ENCODE assay signal across 31 mouse cellular contexts in the genomic region with DNA sequence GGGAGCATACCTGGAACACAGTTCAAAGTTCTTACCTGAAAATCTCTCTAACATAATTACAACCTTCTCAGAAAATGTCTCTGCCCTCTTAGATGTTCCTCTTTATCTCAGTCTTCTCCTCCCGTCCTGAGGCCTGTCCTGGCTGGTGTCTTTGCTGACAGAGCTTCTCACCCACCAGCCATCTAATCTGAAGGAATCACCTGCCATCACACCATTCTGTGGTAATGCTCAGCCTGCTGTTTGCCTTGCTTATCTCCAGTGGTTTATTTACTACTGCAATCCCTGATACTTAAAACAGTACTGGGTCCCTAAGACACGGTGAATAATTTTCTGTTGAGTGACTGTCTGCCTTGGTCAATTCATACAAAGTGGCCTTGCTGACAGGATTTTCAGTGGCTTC.
DNase-seq lines count a peak whose midpoint lies in the region; ATAC-seq and TF ChIP-seq lines count a peak whose summit lies in the region.
"Had no signal": no experiment of that assay in that cellular context is flagged by ENCODE, and none has a peak within 500 bp of the region (broad histone marks: within the 10 kb centered on the region; RNA-seq: fewer than 3 reads in every experiment).

No protein-coding gene starts in this region.

- peak overlapping the region; percentile 30; the same call in 1 of the 2 replicates for H3K27ac ChIP-seq in heart, postnatal 0 days (ENCODE audit: low read depth)
- H3K27ac ChIP-seq in liver, embryonic 13.5 days = no peak overlapping the region
- H3K27ac ChIP-seq in midbrain, embryonic 11.5 days (ENCODE audit: low read depth, low read length) = no peak overlapping the region
- H3K27ac ChIP-seq: embryonic facial prominence, embryonic 10.5 days; embryonic facial prominence, embryonic 15.5 days; forebrain, embryonic 12.5 days; hindbrain, embryonic 12.5 days; hindbrain, postnatal 0 days; intestine, embryonic 15.5 days; kidney, postnatal 0 days; limb, embryonic 12.5 days; macrophage; midbrain, embryonic 10.5 days had no signal

- no peaks in the 10 kb centered on the region for H3K27me3 ChIP-seq in heart, postnatal 0 days (ENCODE audit: control insufficient read depth, insufficient read depth, low read length)
- H3K27me3 ChIP-seq in liver, embryonic 13.5 days = no peaks in the 10 kb centered on the region
- no peaks in the 10 kb centered on the region for H3K27me3 ChIP-seq in midbrain, embryonic 11.5 days (ENCODE audit: control insufficient read depth, insufficient read depth, low read length)
- H3K27me3 ChIP-seq: embryonic facial prominence, embryonic 15.5 days; forebrain, embryonic 12.5 days; heart, embryonic 12.5 days; hindbrain, embryonic 12.5 days; intestine, embryonic 15.5 days; limb, embryonic 12.5 days had no signal

- TF ChIP-seq CTCF in heart, postnatal 0 days (IDR thresholded peaks at IDR 0.05; ENCODE audit: low read depth) = no peak

- intact Hi-C loops in heart, postnatal 14 days (cut with DNase I) = no loop called here

- H3K4me2 ChIP-seq in heart, postnatal 0 days (ENCODE audit: low read depth, low read length) = no peak overlapping the region
- no peak overlapping the region for H3K4me2 ChIP-seq in liver, embryonic 13.5 days
- H3K4me2 ChIP-seq in midbrain, embryonic 11.5 days = no peak overlapping the region
- H3K4me2 ChIP-seq: embryonic facial prominence, embryonic 15.5 days; forebrain, embryonic 12.5 days; heart, embryonic 12.5 days; hindbrain, embryonic 12.5 days; intestine, embryonic 15.5 days; limb, embryonic 12.5 days had no signal

- H3K9ac ChIP-seq in heart, postnatal 0 days (replicated peaks; ENCODE audit: low read depth, low read length) = no peak overlapping the region
- no peak overlapping the region for H3K9ac ChIP-seq in liver, embryonic 13.5 days
- H3K9ac ChIP-seq in midbrain, embryonic 11.5 days (ENCODE audit: low read length) = no peak overlapping the region
- H3K9ac ChIP-seq: embryonic facial prominence, embryonic 15.5 days; forebrain, embryonic 12.5 days; heart, embryonic 12.5 days; hindbrain, embryonic 12.5 days; intestine, embryonic 15.5 days; limb, embryonic 12.5 days had no signal

- no peaks in the 10 kb centered on the region for H3K9me3 ChIP-seq in heart, postnatal 0 days (replicated peaks; ENCODE audit: control insufficient read depth, low read length)
- H3K9me3 ChIP-seq in liver, embryonic 13.5 days (replicated peaks) = no peaks in the 10 kb centered on the region
- no peaks in the 10 kb centered on the region for H3K9me3 ChIP-seq in midbrain, embryonic 11.5 days (ENCODE audit: control insufficient read depth, low read length)
- H3K9me3 ChIP-seq: embryonic facial prominence, embryonic 10.5 days; embryonic facial prominence, embryonic 15.5 days; forebrain, embryonic 12.5 days; heart, embryonic 12.5 days; hindbrain, embryonic 12.5 days; intestine, embryonic 15.5 days; limb, embryonic 12.5 days; midbrain, embryonic 10.5 days had no signal

- no peak for TF ChIP-seq EP300 in heart, postnatal 0 days (IDR thresholded peaks at IDR 0.05; ENCODE audit: low read depth)

- H3K4me3 ChIP-seq in heart, postnatal 0 days (ENCODE audit: low read depth, low read length) = no peak overlapping the region
- no peak overlapping the region for H3K4me3 ChIP-seq in liver, embryonic 13.5 days (replicated peaks)
- no peak overlapping the region for H3K4me3 ChIP-seq in midbrain, embryonic 11.5 days (ENCODE audit: low read depth, low read length)
- H3K4me3 ChIP-seq: embryonic facial prominence, embryonic 10.5 days; embryonic facial prominence, embryonic 15.5 days; forebrain, embryonic 12.5 days; heart, embryonic 12.5 days; hindbrain, embryonic 12.5 days; intestine, embryonic 15.5 days; limb, embryonic 12.5 days; midbrain, embryonic 10.5 days had no signal

- DNase-seq in heart, postnatal 0 days (ENCODE audit: low spot score) = no peak
- DNase-seq in heart, postnatal 14 days = no peak
- peak; percentile 36 for DNase-seq in c-Kit-positive CD71-positive TER-119-positive erythroid progenitor cells, embryonic 14.5 days (ENCODE audit: low spot score)
- peak; percentile 21 for DNase-seq in liver, embryonic 13.5 days
- DNase-seq in midbrain, embryonic 11.5 days (ENCODE audit: low spot score, missing footprints) = no peak
- no peak for DNase-seq in urinary bladder, adult 2 months (ENCODE audit: low spot score)
- DNase-seq in cerebellum, adult 18-20 months = no peak
- DNase-seq: adrenal gland, postnatal 36 days; cerebellum, adult 11 months; cerebellum, postnatal 14 days; gastrocnemius, postnatal 36 days; kidney, adult 8-10 months; kidney, postnatal 4 days; layer of hippocampus, adult 9-11 months; lung, adult 2 months; lung, postnatal 10 days; spleen, adult 18-20 months; thymus, postnatal 25 days had no signal

- no peaks in the 10 kb centered on the region for H3K36me3 ChIP-seq in heart, postnatal 0 days (replicated peaks; ENCODE audit: control insufficient read depth, insufficient read depth, low read length)
- H3K36me3 ChIP-seq in liver, embryonic 13.5 days = no peaks in the 10 kb centered on the region
- no peaks in the 10 kb centered on the region for H3K36me3 ChIP-seq in midbrain, embryonic 11.5 days (ENCODE audit: control insufficient read depth, insufficient read depth, low read length)
- H3K36me3 ChIP-seq: embryonic facial prominence, embryonic 10.5 days; embryonic facial prominence, embryonic 15.5 days; forebrain, embryonic 12.5 days; heart, embryonic 12.5 days; hindbrain, embryonic 12.5 days; intestine, embryonic 15.5 days; limb, embryonic 12.5 days; midbrain, embryonic 10.5 days had no signal

- no peak for ATAC-seq in heart, postnatal 0 days (ENCODE audit: insufficient read depth, low read depth)
- ATAC-seq in liver, embryonic 13.5 days (ENCODE audit: low read depth) = peak; percentile 82
- peak; percentile 100 for ATAC-seq in megakaryocyte progenitor cell, adult 5-6 weeks (replicated peaks; ENCODE audit: poor library complexity)
- no peak for ATAC-seq in midbrain, embryonic 11.5 days (ENCODE audit: low FRiP score)
- ATAC-seq: hindbrain, postnatal 0 days; intestine, embryonic 15.5 days; midbrain, embryonic 16.5 days had no signal

- WGBS in heart, postnatal 0 days = 19% methylated on average over 2 of the region's 2 CpGs
- WGBS in liver, embryonic 13.5 days (ENCODE audit: insufficient replicate concordance) = 2% methylated on average over 2 of the region's 2 CpGs
- 90% methylated on average over 2 of the region's 2 CpGs for WGBS in midbrain, embryonic 11.5 days

- H3K4me1 ChIP-seq in heart, postnatal 0 days (ENCODE audit: control insufficient read depth, insufficient read depth) = no peaks in the 10 kb centered on the region
- peaks cover 3% of the 10 kb centered on the region; the same call in 1 of the 2 replicates for H3K4me1 ChIP-seq in liver, embryonic 13.5 days (replicated peaks)
- H3K4me1 ChIP-seq in midbrain, embryonic 11.5 days (ENCODE audit: control insufficient read depth, insufficient read depth, low read length) = no peaks in the 10 kb centered on the region
- H3K4me1 ChIP-seq: embryonic facial prominence, embryonic 10.5 days; embryonic facial prominence, embryonic 15.5 days; forebrain, embryonic 12.5 days; heart, embryonic 12.5 days; hindbrain, embryonic 12.5 days; intestine, embryonic 15.5 days; limb, embryonic 12.5 days; midbrain, embryonic 10.5 days had no signal

Comparison
In these comparisons a context has a peak if more than half of its experiments do, and no peak if none do; other contexts are left out.
1. ATAC-seq: peak in liver, embryonic 13.5 days (single experiment) and megakaryocyte progenitor cell, adult 5-6 weeks (single experiment); none in heart, postnatal 0 days (single experiment) and midbrain, embryonic 11.5 days (single experiment).
2. DNase-seq: peak in c-Kit-positive CD71-positive TER-119-positive erythroid progenitor cells, embryonic 14.5 days (single experiment) and liver, embryonic 13.5 days (single experiment); none in heart, postnatal 0 days (single experiment), heart, postnatal 14 days (0 of 2), midbrain, embryonic 11.5 days (single experiment), urinary bladder, adult 2 months (single experiment) and cerebellum, adult 18-20 months (0 of 2).